Mouse (Mus musculus): ENCODE results near the gene Lamc2. TPM values are rescaled to one million over a fixed set of nuclear protein-coding genes. Genes with fewer than 3 reads are reported as not detected.
"Not testable (repeated sequence)": the region's sequence is repeated elsewhere in the genome, so short reads cannot be mapped to it uniquely, and the experiment has no call there.

The Lamc2 gene
- total RNA-seq, 2 experiments from 2014 or later: 2.1 to 2.9 TPM

- DNase-seq (ENCODE audit: low spot score in 2 of 2): no peak
Measured at GRCm38 (mm10) chr1:153097017-153097675, 89.1 kb downstream of the Lamc2 start.

- DNase-seq (ENCODE audit: low spot score in 2 of 2): no peak
Measured at GRCm38 (mm10) chr1:153095826-153096727, 90.2 kb downstream of the Lamc2 start.

- DNase-seq (ENCODE audit: low spot score in 2 of 2): no peak
Measured at GRCm38 (mm10) chr1:153095328-153095727, 90.9 kb downstream of the Lamc2 start.

- DNase-seq (ENCODE audit: low spot score in 2 of 2): no peak
Measured at GRCm38 (mm10) chr1:153094226-153095076, 91.8 kb downstream of the Lamc2 start.

- no peak for DNase-seq (ENCODE audit: low spot score in 2 of 2)
Measured at GRCm38 (mm10) chr1:153093581-153093980, 92.7 kb downstream of the Lamc2 start.

GRCm38 (mm10) chr1:153093172-153093571 is 93.1 kb downstream of the Lamc2 start:
- DNase-seq (ENCODE audit: low spot score in 2 of 2): no peak

- peak; percentile 75 to 86 for DNase-seq (ENCODE audit: low spot score in 2 of 2)
Measured at GRCm38 (mm10) chr1:153092237-153092975, 93.8 kb downstream of the Lamc2 start.

- peak; percentile 39 to 67 for DNase-seq (ENCODE audit: low spot score in 2 of 2)
Measured at GRCm38 (mm10) chr1:153091438-153092236, 94.6 kb downstream of the Lamc2 start.

GRCm38 (mm10) chr1:153090807-153091206 is 95.4 kb downstream of the Lamc2 start:
- DNase-seq (ENCODE audit: low spot score in 2 of 2): no peak

- DNase-seq (ENCODE audit: low spot score in 2 of 2): no peak
Measured at GRCm38 (mm10) chr1:153090081-153090480, 96.2 kb downstream of the Lamc2 start.

GRCm38 (mm10) chr1:153087771-153088170 is 98.5 kb downstream of the Lamc2 start:
- DNase-seq (ENCODE audit: low spot score in 2 of 2): no peak

GRCm38 (mm10) chr1:153085198-153085597 is 101.0 kb downstream of the Lamc2 start:
- DNase-seq (ENCODE audit: low spot score in 2 of 2): no peak

- DNase-seq (ENCODE audit: low spot score in 2 of 2): no peak
Measured at GRCm38 (mm10) chr1:153084191-153084590, 102.1 kb downstream of the Lamc2 start.

GRCm38 (mm10) chr1:153083233-153083632 is 103.0 kb downstream of the Lamc2 start:
- DNase-seq (ENCODE audit: low spot score in 2 of 2): not testable (repeated sequence)

- no peak for DNase-seq (ENCODE audit: low spot score in 2 of 2)
Measured at GRCm38 (mm10) chr1:153075955-153076354, 110.3 kb downstream of the Lamc2 start.

- DNase-seq (ENCODE audit: low spot score in 2 of 2): no peak
Measured at GRCm38 (mm10) chr1:153075087-153075736, 111.0 kb downstream of the Lamc2 start.

- no peak for DNase-seq (ENCODE audit: low spot score in 2 of 2)
Measured at GRCm38 (mm10) chr1:153073441-153073840, 112.8 kb downstream of the Lamc2 start.
